12 mouse cellular contexts compared by ENCODE assay signal in genomic region chr8:122430058-122430636, GRCm38 (mm10). TPM values are rescaled to one million over a fixed set of nuclear protein-coding genes. Genes with fewer than 3 reads are reported as not detected.
A peak's percentile ranks its signal among the peaks of the same experiment; 100 is the strongest.
DNase-seq lines count a peak whose midpoint lies in the region; ATAC-seq and TF ChIP-seq lines count a peak whose summit lies in the region.
"Had no signal": no experiment of that assay in that cellular context is flagged by ENCODE, and none has a peak within 500 bp of the region (broad histone marks: within the 10 kb centered on the region; RNA-seq: fewer than 3 reads in every experiment).

No protein-coding gene starts in this region.

- ATAC-seq in liver, embryonic 15.5 days (ENCODE audit: insufficient read depth) = peak; percentile 10; the same call in 1 of the 2 replicates
- no peak for ATAC-seq in midbrain, postnatal 0 days (ENCODE audit: low FRiP score)

- H3K4me2 ChIP-seq in liver, embryonic 15.5 days = peak overlapping the region; percentile 75; the same call in 1 of the 2 replicates
- no peak overlapping the region for H3K4me2 ChIP-seq in midbrain, postnatal 0 days (ENCODE audit: low read depth, low read length, poor library complexity, severe bottlenecking)
- H3K4me2 ChIP-seq: forebrain, embryonic 12.5 days; heart, embryonic 15.5 days had no signal

- no peak for TF ChIP-seq CTCF in MEL (IDR thresholded peaks at IDR 0.05 in 2 of 3, conservative IDR thresholded peaks at IDR 0.05 in 1 of 3; ENCODE audit: control insufficient read depth in 1 of 3, insufficient read depth in 1 of 3, low read depth in 2 of 3, low read length in 3 of 3, poor library complexity in 1 of 3, severe bottlenecking in 1 of 3)
- TF ChIP-seq CTCF in midbrain, postnatal 0 days (IDR thresholded peaks at IDR 0.05) = no peak

- H3K27ac ChIP-seq in MEL (ENCODE audit: control insufficient read depth, low read depth, low read length) = peak overlapping the region; percentile 49
- peak overlapping the region; percentile 81; the same call in 1 of the 2 replicates for H3K27ac ChIP-seq in liver, embryonic 15.5 days (replicated peaks)
- H3K27ac ChIP-seq in midbrain, postnatal 0 days (ENCODE audit: low read depth, low read length) = no peak overlapping the region
- H3K27ac ChIP-seq: forebrain, embryonic 12.5 days; heart, embryonic 15.5 days had no signal

- H3K27me3 ChIP-seq in MEL (ENCODE audit: control insufficient read depth in 1 of 2, insufficient read depth in 2 of 2, low read length in 2 of 2) = no peaks in the 10 kb centered on the region
- peaks cover 14% of the 10 kb centered on the region; the same call in 1 of the 2 replicates for H3K27me3 ChIP-seq in liver, embryonic 15.5 days
- no peaks in the 10 kb centered on the region for H3K27me3 ChIP-seq in midbrain, postnatal 0 days (ENCODE audit: insufficient read depth, low read length)
- H3K27me3 ChIP-seq: heart, embryonic 15.5 days had no signal

- no peak overlapping the region for H3K4me3 ChIP-seq in MEL (ENCODE audit: control insufficient read depth in 1 of 2, insufficient read depth in 1 of 2, low read depth in 2 of 2, low read length in 2 of 2)
- no peak overlapping the region for H3K4me3 ChIP-seq in liver, embryonic 15.5 days (replicated peaks)
- no peak overlapping the region for H3K4me3 ChIP-seq in midbrain, postnatal 0 days (ENCODE audit: low read depth, low read length)
- H3K4me3 ChIP-seq: forebrain, embryonic 12.5 days; heart, embryonic 15.5 days had no signal

- H3K4me1 ChIP-seq in MEL (ENCODE audit: control insufficient read depth in 1 of 2, insufficient read depth in 2 of 2, low read length in 2 of 2) = peaks cover 10 to 34% of the 10 kb centered on the region in 2 experiments
- peaks cover 34% of the 10 kb centered on the region for H3K4me1 ChIP-seq in liver, embryonic 15.5 days (replicated peaks)
- no peaks in the 10 kb centered on the region for H3K4me1 ChIP-seq in midbrain, postnatal 0 days (ENCODE audit: insufficient read depth, low read length)

- DNase-seq in heart, adult 9 months (ENCODE audit: low spot score in 2 of 2) = peak; percentile 22 to 58
- no peak for DNase-seq in heart, postnatal 4 days
- DNase-seq in MEL (ENCODE audit: low read depth, low spot score) = peak; percentile 78
- DNase-seq in natural killer cell, adult 2 months (ENCODE audit: low spot score in 2 of 2) = peak; percentile 81 to 84
- DNase-seq in left cerebral cortex, adult 9 months (ENCODE audit: low spot score in 2 of 2) = no peak
- DNase-seq in midbrain, postnatal 0 days (ENCODE audit: low spot score) = no peak
- DNase-seq in gastrocnemius, adult 18-20 months (ENCODE audit: low spot score) = no peak

- 42% methylated on average over 10 of the region's 10 CpGs for WGBS in liver, embryonic 15.5 days (ENCODE audit: insufficient replicate concordance)
- 80% methylated on average over 10 of the region's 10 CpGs for WGBS in midbrain, postnatal 0 days

- TF ChIP-seq EP300 in MEL (IDR thresholded peaks at IDR 0.05; ENCODE audit: low read depth in 1 of 2, low read length in 2 of 2) = no peak

- TF ChIP-seq POLR2A in MEL (IDR thresholded peaks at IDR 0.05; ENCODE audit: control insufficient read depth in 1 of 2, insufficient read depth in 1 of 2, low read depth in 1 of 2, low read length in 2 of 2, poor library complexity in 1 of 2) = peak in 1 of 2 experiments; percentile 28; a peak in 1 of 4 replicates

- H3K79me2 ChIP-seq in MEL (ENCODE audit: control insufficient read depth, insufficient read depth, low read length, poor library complexity) = peaks cover 26% of the 10 kb centered on the region

- H3K36me3 ChIP-seq in MEL (ENCODE audit: control insufficient read depth in 1 of 2, insufficient read depth in 2 of 2, low read length in 2 of 2) = peaks cover 0 to 27% of the 10 kb centered on the region in 2 experiments; a peak in 2 of 4 replicates
- peaks cover 28% of the 10 kb centered on the region for H3K36me3 ChIP-seq in liver, embryonic 15.5 days (replicated peaks)
- H3K36me3 ChIP-seq in midbrain, postnatal 0 days (ENCODE audit: insufficient read depth, low read length) = peaks cover 17% of the 10 kb centered on the region; the same call in 1 of the 2 replicates

- no peak for TF ChIP-seq RAD21 in MEL (IDR thresholded peaks at IDR 0.05; ENCODE audit: low read depth, low read length)

- H3K9me3 ChIP-seq in MEL (replicated peaks; ENCODE audit: insufficient read depth, low read length) = no peaks in the 10 kb centered on the region
- H3K9me3 ChIP-seq in liver, embryonic 15.5 days (replicated peaks) = no peaks in the 10 kb centered on the region
- no peaks in the 10 kb centered on the region for H3K9me3 ChIP-seq in midbrain, postnatal 0 days (ENCODE audit: low read length)
- H3K9me3 ChIP-seq: forebrain, embryonic 12.5 days; heart, embryonic 15.5 days had no signal

- H3K9ac ChIP-seq in MEL (ENCODE audit: control insufficient read depth, low read depth, low read length, poor library complexity, severe bottlenecking) = 0 out of 2 replicates have a peak overlapping the region, but pooled peaks have one; percentile 3
- no peak overlapping the region for H3K9ac ChIP-seq in liver, embryonic 15.5 days
- no peak overlapping the region for H3K9ac ChIP-seq in midbrain, postnatal 0 days (replicated peaks; ENCODE audit: low read length, poor library complexity, severe bottlenecking)
- H3K9ac ChIP-seq: forebrain, embryonic 12.5 days; heart, embryonic 15.5 days had no signal

TF ChIP-seq in MEL, 35 proteins besides CTCF, POLR2A, EP300 and RAD21:
- TF ChIP-seq NELFE (IDR thresholded peaks at IDR 0.05; ENCODE audit: low read depth, low read length) (no peak), GATA1 (IDR thresholded peaks at IDR 0.05; ENCODE audit: low read depth, low read length) (no peak), TAL1 (IDR thresholded peaks at IDR 0.05; ENCODE audit: low read length) (no peak), SIN3A (IDR thresholded peaks at IDR 0.05; ENCODE audit: low read length) (0 out of 2 replicates have a peak, but pooled peaks have one; percentile 14), ETS1 (IDR thresholded peaks at IDR 0.05; ENCODE audit: low read depth, low read length) (0 out of 2 replicates have a peak, but pooled peaks have one; percentile 23), MXI1 (IDR thresholded peaks at IDR 0.05; ENCODE audit: low read depth, low read length) (no peak)

RNA-seq across cellular contexts. Expression of gene Cyba, which starts 2.6 kb away (rescaled TPM):
- 10 to 100 TPM; 59.7 to 69.2 TPM for total RNA-seq in heart, postnatal 4 days (2021)
- total RNA-seq in MEL (2012; rRNA removed) = 299 and 344 TPM in 2 replicates
- polyA plus RNA-seq in MEL (2012; ENCODE audit: insufficient read depth in 1 of 2, insufficient read length in 2 of 2, low read depth in 1 of 2, low replicate concordance in 2 of 2, missing spikeins in 1 of 2) = 100 to 1,000 TPM; 321 to 338 TPM
- 196 TPM in 2 replicates for polyA plus RNA-seq in liver, embryonic 15.5 days (2015; fragmentation: Nextera tagmentation; extraction: Ambion mirVana)
- 23.1 and 27.7 TPM in 2 replicates for total RNA-seq in midbrain, postnatal 0 days (2014; rRNA removed)
- 35.6 and 40.4 TPM in 2 replicates for polyA plus RNA-seq in midbrain, postnatal 0 days (2015; fragmentation: Nextera tagmentation; extraction: Ambion mirVana)
- 1 to 10 TPM; 4.5 to 8.6 TPM for total RNA-seq in gastrocnemius, adult 18-20 months (2021)

RNA-seq across cellular contexts. Expression of gene Il17c, which starts 8.3 kb away (rescaled TPM):
- total RNA-seq in heart, postnatal 4 days (2021) = not detected
- not detected in 2 replicates for total RNA-seq in MEL (2012; rRNA removed)
- under 1 TPM in 1 of 2 experiments, not detected in 1; 0.43 TPM for polyA plus RNA-seq in MEL (2012; ENCODE audit: insufficient read depth in 1 of 2, insufficient read length in 2 of 2, low read depth in 1 of 2, low replicate concordance in 2 of 2, missing spikeins in 1 of 2)
- polyA plus RNA-seq in liver, embryonic 15.5 days (2015; fragmentation: Nextera tagmentation; extraction: Ambion mirVana) = not detected in 2 replicates
- total RNA-seq in midbrain, postnatal 0 days (2014; rRNA removed) = not detected in 2 replicates
- 0.37 TPM in 1 of 2 replicates, not detected in the other for polyA plus RNA-seq in midbrain, postnatal 0 days (2015; fragmentation: Nextera tagmentation; extraction: Ambion mirVana)
- total RNA-seq in gastrocnemius, adult 18-20 months (2021) = not detected
- polyA plus RNA-seq: forebrain, embryonic 12.5 days; heart, embryonic 15.5 days; lung, embryonic 16.5 days; neural tube, embryonic 14.5 days had no signal

RNA-seq across cellular contexts. Expression of gene Mvd, which starts 13.1 kb away (rescaled TPM):
- 1 to 10 TPM; 8.0 to 8.4 TPM for total RNA-seq in heart, postnatal 4 days (2021)
- 20.6 and 20.8 TPM in 2 replicates for total RNA-seq in MEL (2012; rRNA removed)
- 10 to 100 TPM in 1 of 2 experiments, not detected in 1; 25.5 TPM for polyA plus RNA-seq in MEL (2012; ENCODE audit: insufficient read depth in 1 of 2, insufficient read length in 2 of 2, low read depth in 1 of 2, low replicate concordance in 2 of 2, missing spikeins in 1 of 2)
- polyA plus RNA-seq in liver, embryonic 15.5 days (2015; fragmentation: Nextera tagmentation; extraction: Ambion mirVana) = 24.3 and 25.1 TPM in 2 replicates
- total RNA-seq in midbrain, postnatal 0 days (2014; rRNA removed) = 57.1 and 94.5 TPM in 2 replicates
- 62.1 and 66.8 TPM in 2 replicates for polyA plus RNA-seq in midbrain, postnatal 0 days (2015; fragmentation: Nextera tagmentation; extraction: Ambion mirVana)
- total RNA-seq in gastrocnemius, adult 18-20 months (2021) = 1 to 10 TPM; 3.9 to 5.6 TPM

RNA-seq across cellular contexts. Expression of gene Snai3, which starts 30.4 kb away (rescaled TPM):
- total RNA-seq in heart, postnatal 4 days (2021) = under 1 TPM; 0.55 to 0.63 TPM
- not detected in 2 replicates for total RNA-seq in MEL (2012; rRNA removed)
- polyA plus RNA-seq in MEL (2012; ENCODE audit: insufficient read depth in 1 of 2, insufficient read length in 2 of 2, low read depth in 1 of 2, low replicate concordance in 2 of 2, missing spikeins in 1 of 2) = under 1 TPM in 1 of 2 experiments, not detected in 1; 0.06 TPM
- polyA plus RNA-seq in liver, embryonic 15.5 days (2015; fragmentation: Nextera tagmentation; extraction: Ambion mirVana) = 0.38 and 0.64 TPM in 2 replicates
- not detected in 2 replicates for total RNA-seq in midbrain, postnatal 0 days (2014; rRNA removed)
- polyA plus RNA-seq in midbrain, postnatal 0 days (2015; fragmentation: Nextera tagmentation; extraction: Ambion mirVana) = not detected in 2 replicates
- 10 to 100 TPM in 1 of 2 experiments, 1 to 10 TPM in 1; 5.7 to 14.7 TPM for total RNA-seq in gastrocnemius, adult 18-20 months (2021)
- polyA plus RNA-seq: forebrain, embryonic 12.5 days; neural tube, embryonic 14.5 days had no signal

RNA-seq across cellular contexts. Expression of gene Rnf166, which starts 45.7 kb away (rescaled TPM):
- total RNA-seq in heart, postnatal 4 days (2021) = 10 to 100 TPM; 24.3 to 27.4 TPM
- total RNA-seq in MEL (2012; rRNA removed) = 12.0 and 18.6 TPM in 2 replicates
- polyA plus RNA-seq in MEL (2012; ENCODE audit: insufficient read depth in 1 of 2, insufficient read length in 2 of 2, low read depth in 1 of 2, low replicate concordance in 2 of 2, missing spikeins in 1 of 2) = 10 to 100 TPM in 1 of 2 experiments, not detected in 1; 37.7 TPM
- polyA plus RNA-seq in liver, embryonic 15.5 days (2015; fragmentation: Nextera tagmentation; extraction: Ambion mirVana) = 11.5 and 15.1 TPM in 2 replicates
- 26.4 and 40.8 TPM in 2 replicates for total RNA-seq in midbrain, postnatal 0 days (2014; rRNA removed)
- polyA plus RNA-seq in midbrain, postnatal 0 days (2015; fragmentation: Nextera tagmentation; extraction: Ambion mirVana) = 25.1 and 26.5 TPM in 2 replicates
- total RNA-seq in gastrocnemius, adult 18-20 months (2021) = 10 to 100 TPM; 35.0 to 37.7 TPM

Comparison
In these comparisons a context has a peak if more than half of its experiments do, and no peak if none do; other contexts are left out.
1. DNase-seq: peak in heart, adult 9 months (2 of 2), MEL (single experiment) and natural killer cell, adult 2 months (2 of 2); none in heart, postnatal 4 days (single experiment), left cerebral cortex, adult 9 months (0 of 2), midbrain, postnatal 0 days (single experiment) and gastrocnemius, adult 18-20 months (single experiment).